Mouse (Mus musculus) myocyte (in vitro differentiated cells): ENCODE measurements around the gene Dpysl5. TPM values are rescaled to one million over a fixed set of nuclear protein-coding genes. Genes with fewer than 3 reads are reported as not detected.

ENCODE experiments used
- H3K27me3 ChIP-seq: one replicate; pipeline ENCODE4 v1.6.1; 2011; ENCODE audit not compliant: control insufficient read depth, insufficient read depth, insufficient read length
- H3K36me3 ChIP-seq: one replicate; pipeline ENCODE4 v1.6.1; 2011; ENCODE audit not compliant: control insufficient read depth, insufficient read depth
- H3K4me2 ChIP-seq: one replicate; pipeline ENCODE4 v1.6.1; 2011; ENCODE audit warnings: low read depth, control low read depth
- H3K4me3 ChIP-seq: one replicate; pipeline ENCODE4 v1.5.1; 2011; ENCODE audit warnings: mild to moderate bottlenecking, control low read depth, moderate library complexity
- H3K79me2 ChIP-seq: one replicate; pipeline ENCODE4 v1.6.1; 2011; ENCODE audit not compliant: control insufficient read depth, insufficient read depth
- H3ac ChIP-seq: one replicate; pipeline ENCODE4 v1.6.1; 2011; ENCODE audit not compliant: control insufficient read depth, insufficient read length
- CEBPB ChIP-seq: IDR thresholded peaks from 2 replicates; pipeline ENCODE4 v1.6.1; 2011; ENCODE audit warnings: mild to moderate bottlenecking, moderate library complexity; ENCODE audit not compliant: poor library complexity, insufficient read depth, severe bottlenecking
- E2F4 ChIP-seq: IDR thresholded peaks from one replicate; pipeline ENCODE4 v1.6.1; 2011; ENCODE audit warnings: mild to moderate bottlenecking, control low read depth, moderate library complexity; ENCODE audit not compliant: insufficient read depth
- MAX ChIP-seq: IDR thresholded peaks from one replicate; pipeline ENCODE4 v1.6.1; 2011; ENCODE audit warnings: low read depth, mild to moderate bottlenecking, control low read depth
- MYOD1 ChIP-seq, 3 experiments: IDR thresholded peaks; one replicate each; pipeline ENCODE4 v1.6.1; 2011; ENCODE audit warnings: control low read depth in 2 of 3, low read depth in 2 of 3, mild to moderate bottlenecking in 2 of 3, moderate library complexity in 1 of 3; ENCODE audit not compliant: insufficient read length in 2 of 3, control insufficient read depth in 1 of 3
- MYOG ChIP-seq, 3 experiments: IDR thresholded peaks; one replicate each; pipeline ENCODE4 v1.6.1; 2011; ENCODE audit warnings: control low read depth in 2 of 3, low read depth in 2 of 3, mild to moderate bottlenecking in 2 of 3; ENCODE audit not compliant: insufficient read length in 2 of 3, control insufficient read depth in 1 of 3, insufficient read depth in 1 of 3
- POLR2A ChIP-seq: IDR thresholded peaks from one replicate; pipeline ENCODE4 v1.6.1; 2011; ENCODE audit warnings: low read depth, mild to moderate bottlenecking, control low read depth, moderate library complexity; ENCODE audit not compliant: insufficient read length
- POLR2AphosphoS2 ChIP-seq: IDR thresholded peaks from one replicate; pipeline ENCODE4 v1.6.1; 2011; ENCODE audit warnings: low read depth, control low read depth; ENCODE audit not compliant: insufficient read length
- REST ChIP-seq: IDR thresholded peaks from one replicate; pipeline ENCODE4 v1.6.1; 2011; ENCODE audit warnings: mild to moderate bottlenecking, control low read depth, moderate library complexity; ENCODE audit not compliant: insufficient read depth, insufficient read length
- SRF ChIP-seq: IDR thresholded peaks from one replicate; pipeline ENCODE4 v1.6.1; 2011; ENCODE audit warnings: low read depth; ENCODE audit not compliant: control insufficient read depth, insufficient read length
- TCF12 ChIP-seq: IDR thresholded peaks from one replicate; pipeline ENCODE4 v1.6.1; 2011; ENCODE audit warnings: mild to moderate bottlenecking, control low read depth; ENCODE audit not compliant: poor library complexity, insufficient read depth, severe bottlenecking
- TCF3 ChIP-seq: IDR thresholded peaks from one replicate; pipeline ENCODE4 v1.6.1; 2011; ENCODE audit warnings: low read depth, control low read depth; ENCODE audit not compliant: insufficient read length
- USF1 ChIP-seq: IDR thresholded peaks from one replicate; pipeline ENCODE4 v1.6.1; 2011; ENCODE audit warnings: low read depth, mild to moderate bottlenecking, control low read depth, moderate library complexity
- polyA plus RNA-seq: library from polyadenylated mRNA; unstranded; fragments of >200 nt; fragmentation: generic; extraction: Trizol; gene quantifications from one replicate; pipeline ENCODE4 v1.2.1, GENCODE M21; 2012; ENCODE audit warnings: missing spikeins

The Dpysl5 gene
- polyA plus RNA-seq, 1 experiment = 0.01 TPM

GRCm38 (mm10) chr5:30825821-30826220, 114.5 kb downstream of the Dpysl5 start:
- no peak for TF ChIP-seq POLR2AphosphoS2
- no peak for TF ChIP-seq SRF
- TF ChIP-seq USF1 = no peak
- no peak for TF ChIP-seq MAX
- TF ChIP-seq POLR2A = no peak
- no peak for TF ChIP-seq MYOD1 (IDR thresholded peaks at IDR 0.05; ENCODE audit: control insufficient read depth in 1 of 3, insufficient read length in 2 of 3, low read depth in 2 of 3)
- no peak for TF ChIP-seq CEBPB
- TF ChIP-seq E2F4 = no peak
- TF ChIP-seq REST = no peak
- no peak for TF ChIP-seq TCF12
- Histone ChIP-seq H3ac (no peak overlapping the region), H3K4me2 (no peak overlapping the region), H3K36me3 (no peaks in the 10 kb centered on the region), H3K4me3 (no peak overlapping the region), H3K27me3 (no peaks in the 10 kb centered on the region), H3K79me2 (peaks cover 5% of the 10 kb centered on the region)

- H3K4me2 ChIP-seq = no peak overlapping the region
- no peaks in the 10 kb centered on the region for H3K36me3 ChIP-seq
- no peaks in the 10 kb centered on the region for H3K79me2 ChIP-seq
- TF ChIP-seq MYOG (IDR thresholded peaks at IDR 0.05; ENCODE audit: control insufficient read depth in 1 of 3, insufficient read depth in 1 of 3, insufficient read length in 2 of 3, low read depth in 2 of 3) (no peak), CEBPB (no peak), TCF3 (no peak), E2F4 (no peak)
- H3K27me3 ChIP-seq = no peaks in the 10 kb centered on the region
- H3K4me3 ChIP-seq = no peak overlapping the region
- H3ac ChIP-seq = no peak overlapping the region
These were observed 122.1 kb downstream of the Dpysl5 start for GRCm38 (mm10) chr5:30833416-30833815.

- H3K79me2 ChIP-seq = no peaks in the 10 kb centered on the region
- H3K27me3 ChIP-seq = no peaks in the 10 kb centered on the region
- H3K36me3 ChIP-seq = no peaks in the 10 kb centered on the region
- no peak overlapping the region for H3K4me3 ChIP-seq
- no peak for TF ChIP-seq E2F4
- no peak for TF ChIP-seq TCF3
- TF ChIP-seq USF1 = no peak
- no peak for TF ChIP-seq REST
- TF ChIP-seq MYOG (IDR thresholded peaks at IDR 0.05; ENCODE audit: control insufficient read depth in 1 of 3, insufficient read depth in 1 of 3, insufficient read length in 2 of 3, low read depth in 2 of 3) = no peak
- TF ChIP-seq MYOD1 (IDR thresholded peaks at IDR 0.05; ENCODE audit: control insufficient read depth in 1 of 3, insufficient read length in 2 of 3, low read depth in 2 of 3) = no peak
- TF ChIP-seq CEBPB = no peak
- TF ChIP-seq POLR2AphosphoS2 = no peak
- no peak for TF ChIP-seq SRF
- TF ChIP-seq POLR2A = no peak
- TF ChIP-seq MAX = no peak
- TF ChIP-seq TCF12 = no peak
- no peak overlapping the region for H3K4me2 ChIP-seq
- H3ac ChIP-seq = no peak overlapping the region
These were observed 128.4 kb downstream of the Dpysl5 start for GRCm38 (mm10) chr5:30839731-30840130.

- Histone ChIP-seq H3ac (no peak overlapping the region), H3K4me3 (no peak overlapping the region)
- TF ChIP-seq REST (peak; percentile 56), MYOG (IDR thresholded peaks at IDR 0.05; ENCODE audit: control insufficient read depth in 1 of 3, insufficient read depth in 1 of 3, insufficient read length in 2 of 3, low read depth in 2 of 3) (no peak)
These were observed 130.5 kb downstream of the Dpysl5 start for GRCm38 (mm10) chr5:30841896-30842295.

More at GRCm38 (mm10) chr5:30841896-30842295, 130.5 kb downstream of the Dpysl5 start:
- no peak overlapping the region for H3K4me2 ChIP-seq
- H3K79me2 ChIP-seq = no peaks in the 10 kb centered on the region
- no peaks in the 10 kb centered on the region for H3K36me3 ChIP-seq
- no peaks in the 10 kb centered on the region for H3K27me3 ChIP-seq

Other genes with a start within 250 kb of the Dpysl5 start
- gene Otof, start 249.6 kb upstream of the Dpysl5 start, polyA plus RNA-seq = not detected
- not detected for gene 1700001C02Rik, start 245.5 kb upstream of the Dpysl5 start, polyA plus RNA-seq
- not detected for gene Cib4, start 165.7 kb upstream of the Dpysl5 start, polyA plus RNA-seq
- gene Kcnk3, start 123.4 kb upstream of the Dpysl5 start, polyA plus RNA-seq = 0.11 TPM
- gene Slc35f6, start 63.6 kb upstream of the Dpysl5 start, polyA plus RNA-seq = 33.1 TPM
- 65.3 TPM for gene Cenpa, start 44.8 kb upstream of the Dpysl5 start, polyA plus RNA-seq
- 58.7 TPM for gene Mapre3, start 103.1 kb downstream of the Dpysl5 start, polyA plus RNA-seq
- gene Tmem214, start 156.4 kb downstream of the Dpysl5 start, polyA plus RNA-seq = 52.8 TPM
- 3.1 TPM for gene Agbl5, start 177.1 kb downstream of the Dpysl5 start, polyA plus RNA-seq
- 262 TPM for gene Ost4, start 196.2 kb downstream of the Dpysl5 start, polyA plus RNA-seq
- gene Emilin1, start 201.8 kb downstream of the Dpysl5 start, polyA plus RNA-seq = 25.8 TPM
- 16.6 TPM for gene Khk, start 209.9 kb downstream of the Dpysl5 start, polyA plus RNA-seq
- gene Cgref1, start 234.0 kb downstream of the Dpysl5 start, polyA plus RNA-seq = 26.2 TPM
- gene Preb, start 248.8 kb downstream of the Dpysl5 start, polyA plus RNA-seq = 158 TPM